Mouse (Mus musculus): ENCODE results near the gene Ttc8. TPM values are rescaled to one million over a fixed set of nuclear protein-coding genes. Genes with fewer than 3 reads are reported as not detected.
"Not testable (repeated sequence)": the region's sequence is repeated elsewhere in the genome, so short reads cannot be mapped to it uniquely, and the experiment has no call there.

The Ttc8 gene
- 10 to 100 TPM; 27.4 to 35.0 TPM for total RNA-seq (2021)

- DNase-seq (ENCODE audit: extremely low spot score in 1 of 2, low spot score in 2 of 2), result peak; percentile 80 to 91
- intact Hi-C loops (cut with DNase I), result no loop called here
Measured at GRCm38 (mm10) chr12:98920194-98920991, at the start of gene Ttc8. Ttc8 (plus strand) TSS chr12:98920574.

- intact Hi-C loops (cut with DNase I), result no loop called here
- no peak for DNase-seq (ENCODE audit: extremely low spot score in 1 of 2, low spot score in 2 of 2)
Measured at GRCm38 (mm10) chr12:98872836-98873235, 47.5 kb upstream of the Ttc8 start.

- intact Hi-C loops (cut with DNase I), result no loop called here
- DNase-seq (ENCODE audit: extremely low spot score in 1 of 2, low spot score in 2 of 2), result no peak
Measured at GRCm38 (mm10) chr12:98875216-98875615, 45.2 kb upstream of the Ttc8 start.

- intact Hi-C loops (cut with DNase I), result no loop called here
Measured at GRCm38 (mm10) chr12:98878693-98879092, 41.7 kb upstream of the Ttc8 start.

DNA sequence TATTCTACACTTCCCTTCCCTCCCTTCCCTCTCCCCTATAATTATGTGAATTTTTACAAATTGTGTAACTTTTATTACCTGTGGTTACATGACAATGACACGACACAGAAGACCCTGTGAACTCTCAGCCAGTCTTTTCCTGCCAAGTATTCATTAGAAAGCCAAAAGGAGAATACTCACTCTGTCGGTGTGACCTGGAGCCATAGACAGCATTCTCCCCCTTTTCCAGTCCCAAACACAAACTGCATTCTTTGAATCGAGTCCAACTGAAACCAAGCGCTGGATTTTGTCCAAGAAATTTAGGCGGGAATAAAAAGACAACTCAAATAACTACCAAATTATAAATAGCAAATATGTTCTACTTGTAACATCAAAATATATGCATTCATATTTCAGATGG, 38.6 kb upstream of the Ttc8 start:
- intact Hi-C loops (cut with DNase I), result no loop called here
- no peak for DNase-seq (ENCODE audit: extremely low spot score in 1 of 2, low spot score in 2 of 2)

More at GRCm38 (mm10) chr12:98878693-98879092, 41.7 kb upstream of the Ttc8 start:
- DNase-seq (ENCODE audit: extremely low spot score in 1 of 2, low spot score in 2 of 2), result no peak

DNA sequence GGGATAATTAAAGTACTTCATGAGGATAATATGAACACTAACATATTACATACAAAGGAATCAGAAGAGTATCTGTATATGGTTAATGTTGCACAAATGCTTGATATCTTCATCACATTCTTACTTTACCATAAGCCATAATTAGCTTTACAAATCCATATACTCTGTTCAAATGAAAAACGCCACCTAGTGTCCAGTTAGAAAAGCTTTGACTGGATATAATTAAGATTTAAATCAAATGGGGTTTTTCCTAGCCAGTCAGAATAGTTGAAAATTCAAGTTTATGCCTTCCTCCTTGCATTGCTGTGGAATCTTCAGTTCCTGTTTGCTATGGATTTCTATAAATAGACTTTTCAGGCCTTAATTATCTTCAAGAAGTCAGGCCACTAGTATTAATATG, 35.9 kb upstream of the Ttc8 start:
- intact Hi-C loops (cut with DNase I), result no loop called here
- DNase-seq (ENCODE audit: extremely low spot score in 1 of 2, low spot score in 2 of 2), result no peak

DNA sequence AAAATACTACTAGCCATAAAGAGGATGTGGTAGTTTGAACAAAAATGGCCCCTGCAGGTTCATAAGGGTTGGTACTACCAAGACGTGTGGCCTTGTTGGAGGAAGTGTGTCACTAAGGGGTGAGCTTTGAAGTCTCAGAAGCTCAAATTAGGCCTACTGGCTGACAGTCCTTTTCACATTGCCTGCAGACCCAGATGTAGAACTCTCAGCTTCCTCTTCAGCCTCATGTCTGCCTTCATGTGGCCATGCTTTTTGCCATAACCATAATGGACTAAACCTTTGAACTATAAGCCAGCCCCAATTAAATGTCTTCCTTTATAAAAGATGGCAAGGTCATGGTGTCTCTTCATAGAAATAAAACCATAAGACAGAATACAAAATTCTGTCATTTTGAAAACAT, 23.6 kb upstream of the Ttc8 start:
- DNase-seq (ENCODE audit: extremely low spot score in 1 of 2, low spot score in 2 of 2), result no peak
- intact Hi-C loops (cut with DNase I), result no loop called here

DNA sequence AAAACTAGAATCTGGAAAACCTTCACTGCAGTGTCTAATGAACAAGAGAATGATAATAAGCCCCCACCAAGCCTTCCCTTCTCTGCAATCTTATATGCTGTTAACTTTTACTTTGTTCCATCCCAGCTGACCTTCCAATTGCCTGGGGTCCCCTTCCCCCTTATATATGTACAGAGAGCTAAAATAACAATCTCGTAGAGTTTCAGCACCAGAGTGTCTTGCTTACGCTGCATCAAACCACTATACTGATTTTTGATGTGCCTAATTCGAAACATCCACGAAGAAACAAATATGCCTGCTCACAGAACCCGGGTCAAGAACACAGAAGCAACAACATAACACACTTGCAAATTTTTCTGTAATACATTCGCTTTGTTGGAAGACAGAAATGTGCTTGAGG, 20.7 kb upstream of the Ttc8 start:
- intact Hi-C loops (cut with DNase I), result no loop called here
- no peak for DNase-seq (ENCODE audit: extremely low spot score in 1 of 2, low spot score in 2 of 2)

DNA sequence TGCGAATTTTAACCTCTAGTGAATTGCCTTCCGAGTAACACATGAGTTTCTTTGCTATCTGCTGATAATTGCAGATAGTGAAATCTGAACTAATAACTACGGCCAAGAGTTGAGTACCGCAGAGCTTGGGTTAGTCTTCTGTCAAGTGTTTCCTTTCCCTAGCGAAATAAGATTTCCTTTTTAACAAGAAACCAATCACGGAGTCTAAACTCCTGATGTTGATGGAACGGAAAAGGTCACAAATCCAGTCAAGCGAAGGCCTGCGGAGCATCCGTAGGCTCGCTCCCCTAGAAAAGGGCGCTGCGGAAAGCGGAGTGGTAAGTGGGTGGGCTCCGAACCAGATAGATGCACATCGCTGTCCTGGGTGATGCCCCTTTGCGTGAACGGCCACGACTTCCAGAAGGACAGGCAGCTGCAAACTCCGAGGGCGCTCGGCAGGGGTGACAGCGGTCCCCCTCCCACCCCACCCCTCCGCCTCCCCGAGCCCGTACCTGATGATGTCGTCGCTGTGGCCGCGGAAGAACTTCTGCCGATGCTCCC, 20.0 kb upstream of the Ttc8 start:
- DNase-seq (ENCODE audit: extremely low spot score in 1 of 2, low spot score in 2 of 2), result no peak
- intact Hi-C loops (cut with DNase I), result no loop called here

DNA sequence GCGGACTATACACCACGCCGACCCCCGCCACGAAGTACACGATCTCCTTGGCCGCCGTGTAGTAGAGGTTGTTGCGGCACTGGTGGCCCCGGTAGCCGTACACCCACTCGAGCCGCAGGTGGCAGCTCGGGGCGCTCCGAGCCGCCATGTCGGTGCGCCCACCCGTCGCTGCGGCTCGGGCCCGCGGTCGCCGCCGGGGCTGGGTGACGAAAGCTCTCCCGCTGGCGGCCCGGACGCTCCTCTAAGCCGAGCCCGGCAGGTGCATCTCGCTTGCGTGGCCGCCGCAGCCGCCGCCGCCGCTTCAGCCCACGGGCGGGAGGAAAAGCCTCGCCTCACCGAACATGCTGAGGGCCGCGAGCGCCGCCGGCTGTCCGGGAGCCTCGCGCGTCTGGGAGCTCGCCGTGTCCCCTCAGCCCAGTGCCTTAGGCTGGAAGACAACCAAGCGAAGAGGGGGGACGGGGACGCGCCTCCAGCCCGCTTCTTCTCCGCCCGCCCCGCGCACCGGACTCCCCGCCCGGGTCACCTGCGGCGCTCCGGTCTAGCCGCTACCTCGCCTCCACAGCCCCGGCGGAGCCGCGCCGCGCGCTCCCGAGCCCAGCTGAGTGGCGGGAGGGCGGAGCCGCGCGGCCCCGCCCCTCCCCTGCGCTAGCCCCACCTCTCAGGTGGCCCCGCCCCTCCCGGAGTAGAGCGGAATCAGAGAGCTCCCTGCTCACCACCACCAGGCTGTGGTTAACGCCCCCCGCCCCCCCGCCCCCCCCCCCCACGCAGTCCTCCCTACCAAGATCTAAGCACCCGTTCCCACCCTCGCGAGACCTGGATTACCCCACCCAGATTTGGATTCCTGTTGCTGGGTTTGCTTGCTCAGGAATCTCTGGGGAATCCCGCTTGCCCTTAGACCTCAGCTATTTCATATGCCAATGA, 19.2 kb upstream of the Ttc8 start, which contains the start of gene Eml5:
Gene Eml5, minus strand, starts transcription at position 604 of the 921 bp plus-strand sequence.
- peak; percentile 68 to 91 for DNase-seq (ENCODE audit: extremely low spot score in 1 of 2, low spot score in 2 of 2)
- intact Hi-C loops (cut with DNase I), result no loop called here

- DNase-seq (ENCODE audit: extremely low spot score in 1 of 2, low spot score in 2 of 2), result no peak
Measured at GRCm38 (mm10) chr12:98905466-98905865, 14.9 kb upstream of the Ttc8 start.

DNA sequence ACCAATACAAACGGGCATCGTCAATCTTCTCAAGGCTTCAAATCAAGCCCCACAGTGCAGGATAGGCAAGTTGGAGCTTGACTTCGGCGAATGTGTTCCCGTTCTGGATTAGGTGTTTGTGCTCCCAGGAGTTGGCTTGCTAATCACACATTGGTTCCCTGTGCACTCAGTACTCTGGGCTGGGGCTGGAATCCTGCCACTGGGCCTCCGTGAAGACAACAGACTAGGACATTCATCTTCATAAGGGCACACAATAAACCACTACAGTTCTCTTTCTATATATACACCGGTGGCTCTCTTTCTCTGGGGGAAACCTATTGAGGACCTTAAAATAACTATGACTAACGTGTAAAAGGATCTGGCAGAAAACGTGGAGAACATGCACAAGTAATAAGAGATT, 10.3 kb upstream of the Ttc8 start:
- no peak for DNase-seq (ENCODE audit: extremely low spot score in 1 of 2, low spot score in 2 of 2)
- intact Hi-C loops (cut with DNase I), result no loop called here

More at GRCm38 (mm10) chr12:98905466-98905865, 14.9 kb upstream of the Ttc8 start:
- intact Hi-C loops (cut with DNase I), result no loop called here

GRCm38 (mm10) chr12:98931174-98931573, 10.8 kb downstream of the Ttc8 start:
- intact Hi-C loops (cut with DNase I), result no loop called here
- no peak for DNase-seq (ENCODE audit: extremely low spot score in 1 of 2, low spot score in 2 of 2)

- no peak for DNase-seq (ENCODE audit: extremely low spot score in 1 of 2, low spot score in 2 of 2)
- intact Hi-C loops (cut with DNase I), result no loop called here
Measured at GRCm38 (mm10) chr12:98932441-98932840, 12.1 kb downstream of the Ttc8 start.

- no peak for DNase-seq (ENCODE audit: extremely low spot score in 1 of 2, low spot score in 2 of 2)
- intact Hi-C loops (cut with DNase I), result no loop called here
Measured at GRCm38 (mm10) chr12:98932856-98933255, 12.5 kb downstream of the Ttc8 start.

- intact Hi-C loops (cut with DNase I), result not testable (repeated sequence)
Measured at GRCm38 (mm10) chr12:98951295-98951694, 30.9 kb downstream of the Ttc8 start.

GRCm38 (mm10) chr12:98956951-98957350, 36.6 kb downstream of the Ttc8 start:
- no peak for DNase-seq (ENCODE audit: extremely low spot score in 1 of 2, low spot score in 2 of 2)

More at GRCm38 (mm10) chr12:98951295-98951694, 30.9 kb downstream of the Ttc8 start:
- not testable (repeated sequence) for DNase-seq (ENCODE audit: extremely low spot score in 1 of 2, low spot score in 2 of 2)

GRCm38 (mm10) chr12:98957455-98957854, 37.1 kb downstream of the Ttc8 start:
- intact Hi-C loops (cut with DNase I), result no loop called here

More at GRCm38 (mm10) chr12:98956951-98957350, 36.6 kb downstream of the Ttc8 start:
- intact Hi-C loops (cut with DNase I), result no loop called here

DNA sequence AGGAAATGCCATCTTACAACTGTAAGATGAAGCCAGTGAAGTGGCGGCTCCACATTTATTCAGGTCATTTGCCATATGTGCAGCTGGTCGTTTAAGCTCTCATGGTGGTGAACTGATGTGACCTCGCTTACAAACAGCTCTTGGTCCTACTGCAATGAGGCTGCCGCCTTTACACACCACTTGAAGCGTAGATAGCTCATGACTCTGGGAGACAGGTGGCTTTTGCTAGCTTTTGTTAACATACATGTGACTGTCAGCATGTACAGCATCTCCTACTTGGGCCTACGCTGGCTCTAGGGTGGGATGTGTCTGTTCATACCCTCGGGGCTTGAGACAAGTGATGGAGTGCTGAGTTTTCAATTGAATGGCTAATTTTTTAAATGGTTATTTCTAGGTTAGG, 40.6 kb downstream of the Ttc8 start:
- intact Hi-C loops (cut with DNase I), result no loop called here
- no peak for DNase-seq (ENCODE audit: extremely low spot score in 1 of 2, low spot score in 2 of 2)

More at GRCm38 (mm10) chr12:98957455-98957854, 37.1 kb downstream of the Ttc8 start:
- no peak for DNase-seq (ENCODE audit: extremely low spot score in 1 of 2, low spot score in 2 of 2)

All from left cerebral cortex, postnatal 10 days (tissue).